Mouse (Mus musculus) embryo, embryonic 9.5 days (tissue): ENCODE results near the gene Gga3.

ENCODE experiments used
- DNase-seq: peaks from one replicate; pipeline ENCODE4 v3.0.0-alpha.2; 2017; ENCODE audit errors: extremely low spot score

Gga3 gene

GRCm38 (mm10) chr11:115630532-115631504 lies 27.0 kb upstream of the Gga3 start:
- no peak for DNase-seq

DNA sequence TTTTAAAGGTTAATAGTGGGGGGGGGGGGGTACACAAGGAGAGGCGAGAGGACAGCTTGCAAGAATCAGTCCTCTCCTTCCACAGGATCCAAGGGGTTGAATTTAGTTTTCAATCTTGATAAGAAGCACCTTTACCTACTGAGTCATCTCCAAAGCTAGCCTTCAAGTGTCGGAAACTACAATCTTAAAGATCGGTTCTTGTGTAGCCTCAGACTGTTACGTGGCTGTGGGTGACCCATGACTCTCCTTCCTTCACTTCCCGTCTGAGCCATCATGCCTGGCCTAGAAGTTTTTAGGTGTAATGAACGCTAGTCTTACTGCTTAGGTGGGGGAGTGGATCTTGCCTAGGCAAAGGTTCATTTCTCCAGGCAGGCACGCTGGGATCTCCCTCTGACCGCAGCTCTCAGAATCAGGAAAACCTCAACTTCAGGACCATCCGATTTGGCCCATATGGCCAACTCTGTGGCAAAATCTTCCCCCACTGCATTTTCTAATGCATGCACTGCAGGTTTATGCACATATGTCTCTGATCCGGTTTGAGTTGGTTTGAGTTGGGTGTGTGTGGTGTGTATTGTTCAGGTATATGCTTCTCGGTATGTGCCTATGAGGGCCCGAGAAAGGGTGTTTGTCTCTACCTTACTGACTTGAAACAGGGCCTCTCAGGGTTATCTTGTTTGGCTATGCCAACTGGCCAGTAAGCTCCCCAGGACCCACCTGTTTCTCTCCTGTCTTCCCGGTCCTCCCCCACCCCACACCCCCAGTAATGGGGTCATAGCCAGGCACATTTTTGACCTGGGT lies 26.1 kb upstream of the Gga3 start:
- DNase-seq: no peak

DNA sequence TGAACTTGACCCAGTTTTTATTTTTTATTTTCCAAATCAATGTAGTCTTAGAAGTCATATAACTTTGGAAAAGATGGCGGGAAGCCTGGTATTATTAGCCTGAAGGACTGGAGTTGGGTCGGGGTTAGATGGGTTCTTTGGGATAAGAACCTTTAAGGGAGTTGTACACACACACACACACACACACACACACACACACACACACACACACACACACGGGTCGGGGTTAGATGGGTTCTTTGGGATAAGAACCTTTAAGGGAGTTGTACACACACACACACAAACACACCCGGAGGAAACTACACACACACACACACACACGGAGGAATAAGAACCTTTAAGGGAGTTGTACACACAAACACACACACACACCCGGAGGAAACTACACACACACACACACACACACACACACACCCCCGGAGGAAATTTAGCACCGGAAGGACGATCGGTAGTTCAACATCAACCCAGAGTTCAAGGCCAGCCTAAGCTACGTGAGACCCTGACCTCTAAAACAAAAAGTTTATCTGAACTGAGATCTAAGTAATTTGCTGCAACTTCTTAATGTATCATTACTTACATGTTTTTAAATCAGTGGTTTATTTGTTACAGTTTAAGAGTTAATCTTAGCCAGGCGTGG lies 24.7 kb upstream of the Gga3 start:
- DNase-seq: no peak

GRCm38 (mm10) chr11:115627705-115628464 lies 24.0 kb upstream of the Gga3 start, which contains the start of gene Slc25a19:
Slc25a19 (minus strand) TSS chr11:115628295.
- DNase-seq: peak; percentile 95

- no peak for DNase-seq
Measured at GRCm38 (mm10) chr11:115626824-115627616, 23.2 kb upstream of the Gga3 start.

- no peak for DNase-seq
Measured at GRCm38 (mm10) chr11:115625877-115626276, 22.0 kb upstream of the Gga3 start.

- no peak for DNase-seq
Measured at GRCm38 (mm10) chr11:115623487-115624070, 19.7 kb upstream of the Gga3 start.

DNA sequence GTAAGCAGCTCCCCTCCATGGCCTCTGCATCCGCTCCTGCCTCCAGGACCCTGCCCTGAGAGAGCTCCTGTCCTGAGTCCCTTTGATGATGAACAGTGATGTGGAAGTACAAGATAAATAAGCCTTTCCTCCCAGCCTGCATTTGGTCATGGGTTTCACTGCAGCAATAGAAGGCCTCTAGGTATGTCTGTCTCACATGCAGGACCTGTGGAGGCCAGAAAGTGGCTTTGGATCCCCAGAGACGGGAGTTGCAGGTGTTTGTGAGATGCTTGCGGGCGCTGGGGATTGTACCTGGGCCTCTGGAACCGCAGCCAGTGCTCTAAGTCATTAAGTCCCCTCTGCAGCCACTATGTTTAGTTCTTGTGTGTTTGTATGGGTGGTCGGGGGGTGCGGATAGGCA lies 16.1 kb upstream of the Gga3 start:
- no peak for DNase-seq

DNA sequence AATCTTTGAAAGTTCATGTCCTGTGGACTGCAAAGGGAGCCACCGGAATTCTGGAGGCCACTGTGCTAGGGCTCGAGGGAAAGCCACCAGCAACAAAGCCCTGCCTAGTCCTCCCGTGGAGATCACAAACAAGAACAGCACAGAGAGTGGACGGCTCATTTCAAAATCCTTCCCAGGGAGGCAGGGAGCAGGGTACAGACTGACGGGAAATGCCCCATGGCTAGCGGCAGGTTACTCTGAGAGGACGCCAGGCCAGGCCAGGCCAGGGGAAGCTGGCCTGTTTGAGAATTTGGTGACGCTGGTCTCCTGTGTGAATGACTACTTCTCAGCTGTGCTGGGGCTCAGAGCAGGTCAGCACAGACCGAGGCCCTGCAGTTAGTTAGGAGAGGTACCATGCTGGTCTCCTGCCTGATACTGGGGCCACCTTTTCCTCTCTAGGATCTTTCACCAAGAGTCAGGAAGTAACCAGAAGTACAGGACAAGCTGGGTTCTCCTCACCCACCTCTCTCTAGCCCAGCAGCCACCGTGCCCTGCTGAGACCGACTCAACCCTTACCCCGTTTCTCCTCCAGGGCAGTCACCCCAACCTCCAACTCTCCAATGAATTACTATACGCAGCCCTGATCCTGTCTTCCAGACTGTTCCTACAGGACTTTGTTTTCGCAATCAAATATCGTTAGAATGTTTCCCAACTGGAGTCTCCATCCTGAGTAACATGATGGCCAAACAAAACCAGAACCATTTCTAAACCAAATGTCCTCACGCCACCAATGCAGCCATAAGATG lies 15.1 kb upstream of the Gga3 start:
- DNase-seq: no peak

DNA sequence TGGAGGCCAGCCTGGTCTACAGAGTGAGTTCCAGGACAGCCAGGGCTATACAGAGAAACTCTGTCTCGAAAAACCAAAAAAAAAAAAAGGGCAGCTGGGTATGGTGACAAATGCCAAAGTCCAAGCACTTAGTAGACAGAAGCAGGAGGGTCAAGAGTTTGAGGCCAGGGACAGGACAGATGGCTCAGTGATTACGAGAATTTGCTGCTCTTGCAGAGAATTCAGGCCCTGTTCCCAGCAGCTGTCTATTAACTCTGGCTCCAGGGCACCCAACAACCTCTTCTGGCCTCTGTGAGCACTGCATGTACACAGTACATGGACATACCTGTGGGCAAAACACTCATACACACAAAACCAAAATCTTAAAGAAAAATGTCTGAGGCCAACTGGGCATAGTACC lies 14.2 kb upstream of the Gga3 start:
- no peak for DNase-seq

- DNase-seq: no peak
Measured at GRCm38 (mm10) chr11:115616893-115617292, 13.0 kb upstream of the Gga3 start.

DNA sequence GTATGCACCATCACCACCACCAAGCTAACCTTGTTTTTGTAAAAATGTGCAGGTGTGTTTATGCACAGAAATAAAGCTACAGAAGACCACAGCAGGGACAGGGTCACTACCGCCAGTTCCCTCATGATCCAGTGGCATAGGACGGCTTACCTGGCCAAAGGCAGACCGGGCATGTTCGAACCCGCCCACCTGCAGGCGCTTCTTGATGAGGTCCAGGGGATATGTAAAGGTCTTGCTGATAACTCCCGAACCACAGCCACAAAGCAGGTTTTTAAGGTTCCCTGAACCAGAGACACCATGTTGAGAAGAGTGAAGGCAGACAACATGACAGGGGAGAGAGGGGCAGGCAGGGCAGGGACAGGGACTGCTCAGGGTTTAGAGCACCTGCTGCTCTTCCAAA lies 12.5 kb upstream of the Gga3 start:
- no peak for DNase-seq

- DNase-seq: no peak
Measured at GRCm38 (mm10) chr11:115615875-115616274, 12.0 kb upstream of the Gga3 start.

DNA sequence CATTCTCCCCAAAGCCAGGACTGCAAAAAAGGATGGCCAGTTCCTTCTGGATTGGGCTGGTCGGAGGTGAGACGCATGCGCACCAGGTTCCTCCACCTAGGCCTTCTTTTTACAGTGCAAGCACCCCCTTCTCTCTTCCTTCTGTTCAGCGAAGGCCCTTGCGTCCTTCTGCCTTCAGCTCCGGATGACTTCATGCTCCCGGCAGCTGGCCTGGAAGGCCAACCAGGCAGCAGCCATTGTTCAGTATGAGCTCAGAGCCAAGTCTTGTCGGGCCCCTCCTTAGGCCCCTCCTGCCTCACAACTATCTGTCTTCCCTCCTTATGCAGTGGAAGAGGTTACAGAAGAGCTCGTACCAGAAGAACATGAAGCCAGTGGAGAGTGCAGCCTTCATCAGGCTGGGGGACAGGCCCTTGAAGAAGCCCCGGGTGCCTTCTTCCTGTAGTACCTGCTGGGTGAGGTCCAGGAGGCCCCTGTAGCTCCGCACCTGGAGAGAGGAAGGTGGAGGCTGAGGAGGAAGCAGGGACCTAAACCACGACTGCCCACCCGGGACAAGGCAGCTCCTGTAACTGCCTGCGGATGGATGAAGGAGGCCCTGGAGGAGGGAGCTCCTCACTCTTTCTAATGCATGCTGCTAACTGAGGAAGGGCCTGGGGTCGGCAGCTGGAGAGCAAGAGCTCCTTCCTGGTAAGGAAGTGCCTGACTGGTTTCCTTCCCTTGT lies 11.4 kb upstream of the Gga3 start:
- no peak for DNase-seq

DNA sequence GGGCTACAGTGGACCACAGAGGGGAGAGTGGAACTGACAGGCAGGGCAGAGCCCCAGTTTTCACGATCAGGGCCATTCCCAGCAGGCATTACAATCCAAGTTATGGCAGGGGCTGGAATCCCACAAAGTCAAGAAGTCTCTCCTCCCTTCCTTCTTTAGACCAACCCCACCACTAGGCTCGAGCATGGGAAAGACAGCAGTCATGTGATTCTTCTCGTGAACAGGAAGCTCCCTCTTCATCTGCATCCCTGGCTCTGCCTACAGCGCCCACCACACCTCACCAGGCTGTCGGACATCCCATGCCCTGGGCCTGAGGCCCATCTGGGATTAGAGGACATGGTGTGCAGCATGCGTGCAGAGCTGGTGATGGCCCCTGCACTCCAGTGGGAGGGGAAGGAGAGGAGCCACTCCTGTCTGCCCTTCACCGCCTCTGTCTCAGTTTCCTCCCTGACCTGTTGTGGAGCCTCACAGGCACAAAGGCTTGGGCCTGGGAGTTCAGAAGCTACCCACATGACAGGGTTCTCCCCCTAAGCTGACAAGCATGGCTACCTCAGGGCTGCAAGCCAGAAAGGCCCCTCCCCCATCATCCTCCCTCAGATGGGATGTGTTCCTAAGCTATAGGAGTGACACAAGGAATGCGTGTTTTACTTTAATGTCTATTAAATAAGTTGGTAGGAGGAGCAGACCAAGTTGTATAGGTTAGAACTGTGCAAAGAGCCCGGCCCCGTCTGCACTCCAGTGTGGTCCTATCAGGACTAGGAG lies 10.7 kb upstream of the Gga3 start:
- no peak for DNase-seq

- DNase-seq: no peak
Measured at GRCm38 (mm10) chr11:115613138-115613945, 9.5 kb upstream of the Gga3 start.
